Mouse (Mus musculus) hindbrain, embryonic 14.5 days (tissue): ENCODE results near the gene Gm49673. TPM values are rescaled to one million over a fixed set of nuclear protein-coding genes. Genes with fewer than 3 reads are reported as not detected.
"Not testable (repeated sequence)": the region's sequence is repeated elsewhere in the genome, so short reads cannot be mapped to it uniquely, and the experiment has no call there.

Experiments used
- ATAC-seq: fragments of 200-750 bp; cut with Nextera tagmentation; 2 replicates; pipeline ENCODE4 v1.8.0; 2017; ENCODE audit warnings: moderate number of reproducible peaks, mild to moderate bottlenecking, moderate TSS enrichment, moderate library complexity; ENCODE audit not compliant: low FRiP score
- DNase-seq: peaks from one replicate; pipeline ENCODE4 v3.0.0-alpha.2; 2015; ENCODE audit warnings: low spot score
- H3K27ac ChIP-seq: fragments of 300-500 bp; sonication (generic); 2 replicates; pipeline ENCODE4 v1.5.1; 2014; ENCODE audit warnings: mild to moderate bottlenecking, moderate library complexity
- H3K27me3 ChIP-seq: fragments of 300-500 bp; sonication (generic); 2 replicates; pipeline ENCODE4 v1.6.1; 2014; ENCODE audit warnings: mild to moderate bottlenecking, low read length, mixed read lengths; ENCODE audit not compliant: control insufficient read depth, insufficient read depth
- H3K36me3 ChIP-seq: fragments of 300-500 bp; sonication (generic); replicated peaks from 2 replicates; pipeline ENCODE4 v1.6.1; 2014; ENCODE audit not compliant: control insufficient read depth, insufficient read depth
- H3K4me1 ChIP-seq: fragments of 300-500 bp; sonication (generic); replicated peaks from 2 replicates; pipeline ENCODE4 v1.6.1; 2014; ENCODE audit warnings: antibody characterized with exemption, low read length, mixed read lengths; ENCODE audit not compliant: control insufficient read depth, insufficient read depth
- H3K4me2 ChIP-seq: fragments of 300-500 bp; sonication (generic); replicated peaks from 2 replicates; pipeline ENCODE4 v1.6.1; 2014; ENCODE audit warnings: mild to moderate bottlenecking, moderate library complexity
- H3K4me3 ChIP-seq: fragments of 300-500 bp; sonication (generic); replicated peaks from 2 replicates; pipeline ENCODE4 v1.5.1; 2014; ENCODE audit warnings: mild to moderate bottlenecking, low read length
- H3K9ac ChIP-seq: fragments of 300-500 bp; sonication (generic); 2 replicates; pipeline ENCODE4 v1.6.1; 2014
- H3K9me3 ChIP-seq: fragments of 300-500 bp; sonication (generic); 2 replicates; pipeline ENCODE4 v1.6.1; 2016; ENCODE audit warnings: low read length; ENCODE audit not compliant: control insufficient read depth
- WGBS: fragments of 180-500 bp; shearing (Covaris S2); extraction: QIAGEN DNeasy Blood & Tissue Kit; methylation state at CpG from one replicate; pipeline ENCODE4 v1.1.7; 2014; 5-methylcytosine and 5-hydroxymethylcytosine counted together
- polyA plus RNA-seq: library from polyadenylated mRNA; unstranded; fragments of >200 nt; fragmentation: Nextera tagmentation; extraction: Ambion mirVana; gene quantifications from 2 replicates; pipeline ENCODE4 v1.2.1, GENCODE M21; 2014

The Gm49673 gene
- polyA plus RNA-seq, 1 experiment from 2014 or later: 0.27 TPM

GRCm38 (mm10) chr17:8166454-8166853 is 18.9 kb upstream of the Gm49673 start:
- not testable (repeated sequence) for H3K4me1 ChIP-seq, ATAC-seq, H3K27me3 ChIP-seq, DNase-seq, H3K9me3 ChIP-seq, H3K27ac ChIP-seq, H3K9ac ChIP-seq
- 0 out of 2 replicates have a peak overlapping the region, but pooled peaks have one; percentile 44 for H3K4me3 ChIP-seq
- no CpG with 5 or more reads among the region's 3 CpGs for WGBS
- H3K36me3 ChIP-seq: peaks cover 29% of the 10 kb centered on the region
- H3K4me2 ChIP-seq: peak overlapping the region; percentile 49

DNA sequence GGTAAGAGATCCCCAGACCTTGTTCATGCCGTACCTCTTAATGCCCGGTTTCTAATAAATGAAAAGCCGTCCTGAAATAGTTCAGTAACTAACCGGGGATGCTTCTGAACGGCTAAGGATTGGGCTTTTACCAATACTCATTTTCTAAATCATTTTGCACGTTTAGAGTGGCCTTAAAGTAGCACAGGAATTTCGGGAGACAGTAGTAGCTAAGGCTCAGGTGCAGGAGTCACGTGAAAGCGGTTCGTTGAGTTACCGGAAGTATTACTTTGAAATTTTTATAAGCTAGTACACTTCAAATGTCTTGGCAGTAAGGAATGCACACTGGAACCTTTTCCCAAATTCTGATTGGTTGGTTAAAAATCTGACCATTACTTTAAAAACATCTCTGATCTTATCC is 18.4 kb upstream of the Gm49673 start:
- DNase-seq, H3K27ac ChIP-seq, H3K9me3 ChIP-seq, H3K4me1 ChIP-seq, ATAC-seq, H3K27me3 ChIP-seq: not testable (repeated sequence)
- H3K9ac ChIP-seq: peak overlapping the region; percentile 61; the same call in 1 of the 2 replicates
- peak overlapping the region; percentile 44 for H3K4me3 ChIP-seq
- peak overlapping the region; percentile 49 for H3K4me2 ChIP-seq
- WGBS: 1% methylated on average over 11 of the region's 11 CpGs
- H3K36me3 ChIP-seq: peaks cover 25% of the 10 kb centered on the region

DNA sequence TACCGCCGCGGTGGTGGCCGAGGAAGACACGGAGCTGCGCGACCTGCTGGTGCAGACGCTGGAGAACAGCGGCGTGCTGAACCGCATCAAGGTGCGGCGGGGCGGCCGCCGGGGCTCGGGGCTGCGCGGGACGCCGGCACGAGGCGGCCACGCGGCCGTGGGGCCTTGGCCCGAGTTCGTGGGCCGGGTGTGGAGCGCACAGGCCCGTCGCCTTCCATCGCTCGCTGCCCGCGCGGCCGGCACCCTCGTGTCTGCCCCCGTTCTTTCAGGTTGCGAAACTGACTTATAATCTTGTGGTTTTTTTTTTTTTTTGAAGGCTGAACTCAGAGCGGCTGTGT is 18.0 kb upstream of the Gm49673 start:
- peaks cover 21% of the 10 kb centered on the region for H3K36me3 ChIP-seq
- H3K4me1 ChIP-seq, DNase-seq, H3K27me3 ChIP-seq, H3K27ac ChIP-seq, ATAC-seq, H3K9me3 ChIP-seq: not testable (repeated sequence)
- H3K4me3 ChIP-seq: peak overlapping the region; percentile 44
- H3K4me2 ChIP-seq: peak overlapping the region; percentile 49
- under 1% methylated on average over 35 of the region's 42 CpGs for WGBS
- peak overlapping the region; percentile 61; the same call in 1 of the 2 replicates for H3K9ac ChIP-seq

DNA sequence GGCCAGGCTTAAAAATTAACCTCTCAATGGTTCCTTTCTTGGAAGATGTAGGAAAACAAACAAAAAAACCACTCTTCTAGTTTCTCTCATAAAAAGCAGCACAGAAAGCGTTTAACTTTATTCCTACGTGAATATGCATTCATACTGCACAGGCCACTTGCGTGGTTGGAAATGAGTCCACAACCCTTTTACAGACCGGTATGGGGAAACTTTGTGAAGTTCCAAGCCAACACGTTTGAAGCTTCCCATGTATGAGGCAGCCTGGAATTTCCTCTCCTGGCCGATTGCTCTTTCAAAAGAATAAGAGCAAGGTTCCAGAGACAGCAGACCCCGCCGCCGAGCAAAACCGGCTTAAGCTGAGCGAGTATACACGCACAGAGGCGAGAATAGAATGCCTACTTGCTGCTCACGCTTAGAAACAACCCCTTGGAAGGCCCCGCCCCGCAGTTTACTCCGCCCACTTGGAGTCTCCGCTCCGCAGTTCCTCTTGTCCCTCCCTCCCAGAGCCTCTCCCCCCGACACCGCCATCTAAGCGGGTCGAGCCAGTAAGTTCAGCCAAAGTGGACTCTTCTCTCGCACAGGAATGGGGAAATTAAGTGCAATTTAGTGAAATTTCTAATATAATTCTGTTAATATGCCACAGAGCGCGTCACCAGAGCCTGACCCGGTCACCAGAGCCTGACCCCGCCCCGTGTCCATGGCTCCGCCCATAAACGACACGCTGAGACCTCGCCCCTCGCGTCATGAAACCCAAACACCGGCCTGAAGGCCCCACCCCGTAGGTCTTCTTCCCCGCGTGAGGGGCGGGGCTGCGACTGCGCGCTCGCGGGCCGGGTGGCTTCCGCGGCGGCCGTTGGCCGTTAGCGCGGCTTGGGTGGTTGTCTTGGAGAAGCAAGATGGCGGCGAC is 17.4 kb upstream of the Gm49673 start, which contains the start of gene Fgfr1op:
Gene Fgfr1op (plus strand): TSS at position 801 of the 907 bp plus-strand sequence.
- WGBS: under 1% methylated on average over 13 of the region's 55 CpGs
- not testable (repeated sequence) for DNase-seq, H3K4me1 ChIP-seq, H3K9me3 ChIP-seq, H3K27me3 ChIP-seq
- Histone ChIP-seq H3K27ac (0 out of 2 replicates have a peak within 1 kb of the TSS, but pooled peaks have one; percentile 51), H3K4me3 (peak within 1 kb of the TSS; percentile 44), H3K36me3 (peaks cover 14% of the 10 kb centered on the region), H3K4me2 (peak within 1 kb of the TSS; percentile 49), H3K9ac (peak within 1 kb of the TSS; percentile 61; the same call in 1 of the 2 replicates)
- ATAC-seq: peak; percentile 98

GRCm38 (mm10) chr17:8160969-8161368 is 13.4 kb upstream of the Gm49673 start:
- not testable (repeated sequence) for H3K36me3 ChIP-seq, H3K27ac ChIP-seq, H3K9ac ChIP-seq, ATAC-seq, H3K27me3 ChIP-seq, H3K9me3 ChIP-seq, H3K4me3 ChIP-seq, DNase-seq, H3K4me1 ChIP-seq, H3K4me2 ChIP-seq
- 43% methylated on average over 3 of the region's 3 CpGs for WGBS

DNA sequence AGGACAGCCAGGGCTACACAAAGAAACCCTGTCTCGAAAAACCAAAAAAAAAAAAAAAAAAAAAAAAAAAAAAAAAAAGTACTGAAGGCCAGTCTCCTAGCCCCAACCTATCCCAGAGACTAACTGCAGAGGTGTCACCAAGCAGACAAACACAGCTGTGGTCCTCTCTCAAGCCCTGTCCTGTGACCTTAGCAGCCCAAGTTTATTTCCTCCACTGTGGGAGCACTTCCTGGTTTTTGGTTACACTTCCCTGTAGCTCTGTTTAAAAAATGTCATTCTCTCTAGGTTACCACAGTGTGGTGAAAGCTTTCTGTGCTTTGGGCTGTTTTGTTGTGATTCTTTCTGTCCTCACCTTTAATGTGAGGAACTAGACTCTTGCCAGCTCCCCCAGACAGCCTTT is 11.0 kb upstream of the Gm49673 start:
- WGBS: no CpG with 5 or more reads among the region's 1 CpGs
- H3K4me1 ChIP-seq, H3K36me3 ChIP-seq: not testable (repeated sequence)

DNA sequence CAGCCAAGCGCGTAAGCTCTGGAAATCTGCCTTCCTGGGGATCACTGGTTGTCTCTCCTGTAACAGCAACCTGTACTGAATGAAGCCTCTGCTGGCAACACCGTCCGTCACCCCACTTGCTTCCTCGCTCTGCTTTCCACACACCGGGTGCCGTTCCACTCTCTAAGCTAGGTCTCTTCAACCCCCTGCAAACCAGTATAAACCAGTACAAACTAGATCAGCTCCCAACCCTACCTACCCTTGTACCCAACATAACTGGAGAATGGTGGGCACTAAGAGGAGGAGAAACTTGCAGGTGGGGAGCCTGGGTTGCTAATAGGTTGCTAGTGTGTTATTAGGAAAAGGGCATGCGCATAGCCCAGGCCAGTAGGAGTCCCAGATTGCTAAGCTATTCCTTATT is 8.4 kb upstream of the Gm49673 start:
- H3K4me2 ChIP-seq, H3K9me3 ChIP-seq, H3K9ac ChIP-seq, H3K27ac ChIP-seq, H3K36me3 ChIP-seq, H3K4me1 ChIP-seq, H3K27me3 ChIP-seq, H3K4me3 ChIP-seq, ATAC-seq, DNase-seq: not testable (repeated sequence)
- WGBS: no CpG with 5 or more reads among the region's 8 CpGs

More for the DNA sequence above, 11.0 kb upstream of the Gm49673 start:
- ATAC-seq, H3K4me2 ChIP-seq, DNase-seq, H3K27ac ChIP-seq, H3K9ac ChIP-seq, H3K9me3 ChIP-seq, H3K27me3 ChIP-seq, H3K4me3 ChIP-seq: not testable (repeated sequence)

DNA sequence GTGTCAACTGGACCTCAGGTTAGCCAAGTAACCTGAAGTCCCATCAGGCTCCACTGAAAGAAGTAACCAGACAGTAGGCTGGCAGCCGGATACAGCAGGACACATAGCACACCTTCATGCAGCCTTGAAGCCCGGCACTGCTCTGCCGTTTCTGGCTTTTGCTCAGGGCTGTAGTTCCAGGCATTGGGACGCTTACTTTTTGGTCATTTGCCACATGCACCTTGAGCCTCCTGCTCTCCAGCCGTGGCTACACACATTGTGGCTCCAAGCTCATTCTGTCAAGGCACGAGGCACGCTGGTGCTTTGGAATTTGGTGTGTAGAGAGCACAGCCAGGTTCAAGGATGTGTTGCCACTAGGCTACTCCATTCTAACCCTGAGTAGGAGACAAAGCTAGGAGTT is 7.4 kb upstream of the Gm49673 start:
- not testable (repeated sequence) for H3K27ac ChIP-seq, H3K4me2 ChIP-seq, H3K4me3 ChIP-seq, ATAC-seq, H3K27me3 ChIP-seq, H3K4me1 ChIP-seq, DNase-seq, H3K9ac ChIP-seq, H3K36me3 ChIP-seq, H3K9me3 ChIP-seq
- 86% methylated on average over 6 of the region's 7 CpGs for whole genome bisulfite sequencing

GRCm38 (mm10) chr17:8146931-8147330 is 657 bp downstream of the Gm49673 start:
- not testable (repeated sequence) for H3K9me3 ChIP-seq, ATAC-seq, DNase-seq, H3K4me1 ChIP-seq, H3K27ac ChIP-seq, H3K27me3 ChIP-seq, H3K36me3 ChIP-seq
- Histone ChIP-seq H3K4me3 (peak overlapping the region; percentile 43), H3K9ac (peak overlapping the region; percentile 63; the same call in 1 of the 2 replicates), H3K4me2 (peak overlapping the region; percentile 63)
- 29% methylated on average over 5 of the region's 5 CpGs for WGBS
